Mouse (Mus musculus) midbrain, embryonic 11.5 days (tissue): Measurements from ENCODE around the gene Mgll. TPM values are rescaled to one million over a fixed set of nuclear protein-coding genes. Genes with fewer than 3 reads are reported as not detected.

ENCODE experiments used
- polyA plus RNA-seq: library from polyadenylated mRNA; unstranded; fragments of >200 nt; fragmentation: Nextera tagmentation; extraction: Ambion mirVana; gene quantifications from 2 replicates; pipeline ENCODE4 v1.2.1, GENCODE M21; 2014

Gene Mgll
- polyA plus RNA-seq, 1 experiment from 2014 or later = 1.7 TPM

Other genes starting within 250 kb of the Mgll start
- gene Sec61a1, start 205.5 kb upstream of the Mgll start, polyA plus RNA-seq = 152 and 165 TPM in 2 replicates
- gene Kbtbd12, start 86.5 kb upstream of the Mgll start, polyA plus RNA-seq = not detected in 2 replicates
- 15.4 and 17.4 TPM in 2 replicates for gene Abtb1, start 117.6 kb downstream of the Mgll start, polyA plus RNA-seq
- gene Podxl2, start 150.6 kb downstream of the Mgll start, polyA plus RNA-seq = 118 and 119 TPM in 2 replicates
- gene Mcm2, start 174.4 kb downstream of the Mgll start, polyA plus RNA-seq = 210 and 212 TPM in 2 replicates
- gene Tpra1, start 177.8 kb downstream of the Mgll start, polyA plus RNA-seq = 36.9 and 39.6 TPM in 2 replicates